Mouse (Mus musculus) stomach, embryonic 15.5 days (tissue): Measurements from ENCODE around the gene Mum1. TPM values are rescaled to one million over a fixed set of nuclear protein-coding genes. Genes with fewer than 3 reads are reported as not detected.

Source experiments
- ATAC-seq: fragments of 200-750 bp; cut with Nextera tagmentation; 2 replicates; pipeline ENCODE4 v1.8.0; 2017; ENCODE audit warnings: low read depth, moderate number of reproducible peaks, moderate TSS enrichment; ENCODE audit not compliant: insufficient read depth, low FRiP score
- H3K27ac ChIP-seq: fragments of 300-500 bp; sonication (generic); 2 replicates; pipeline ENCODE4 v1.5.1; 2015; ENCODE audit warnings: mild to moderate bottlenecking, inconsistent platforms
- H3K27me3 ChIP-seq: fragments of 300-500 bp; sonication (generic); replicated peaks from 2 replicates; pipeline ENCODE4 v1.6.1; 2015; ENCODE audit warnings: inconsistent platforms
- H3K36me3 ChIP-seq: fragments of 300-500 bp; sonication (generic); 2 replicates; pipeline ENCODE4 v1.6.1; 2015; ENCODE audit warnings: inconsistent platforms
- H3K4me1 ChIP-seq: fragments of 300-500 bp; sonication (generic); 2 replicates; pipeline ENCODE4 v1.6.1; 2015; ENCODE audit warnings: inconsistent platforms
- H3K4me2 ChIP-seq: fragments of 300-500 bp; sonication (generic); 2 replicates; pipeline ENCODE4 v1.6.1; 2015; ENCODE audit warnings: mild to moderate bottlenecking, inconsistent platforms
- H3K4me3 ChIP-seq: fragments of 300-500 bp; sonication (generic); replicated peaks from 2 replicates; pipeline ENCODE4 v1.5.1; 2015; ENCODE audit warnings: inconsistent platforms
- H3K9ac ChIP-seq: fragments of 300-500 bp; sonication (generic); 2 replicates; pipeline ENCODE4 v1.6.1; 2015; ENCODE audit warnings: inconsistent platforms
- H3K9me3 ChIP-seq: fragments of 300-500 bp; sonication (generic); 2 replicates; pipeline ENCODE4 v1.6.1; 2016; ENCODE audit warnings: inconsistent platforms
- WGBS: fragments of 180-500 bp; shearing (Covaris S2); methylation state at CpG from one replicate; pipeline ENCODE4 v1.1.7; 2015; 5-methylcytosine and 5-hydroxymethylcytosine counted together
- polyA plus RNA-seq: library from polyadenylated mRNA; unstranded; fragments of >200 nt; fragmentation: Nextera tagmentation; extraction: Ambion mirVana; gene quantifications from 2 replicates; pipeline ENCODE4 v1.2.1, GENCODE M21; 2015

Mum1 gene
- polyA plus RNA-seq, 1 experiment from 2014 or later = 66.5 TPM

DNA sequence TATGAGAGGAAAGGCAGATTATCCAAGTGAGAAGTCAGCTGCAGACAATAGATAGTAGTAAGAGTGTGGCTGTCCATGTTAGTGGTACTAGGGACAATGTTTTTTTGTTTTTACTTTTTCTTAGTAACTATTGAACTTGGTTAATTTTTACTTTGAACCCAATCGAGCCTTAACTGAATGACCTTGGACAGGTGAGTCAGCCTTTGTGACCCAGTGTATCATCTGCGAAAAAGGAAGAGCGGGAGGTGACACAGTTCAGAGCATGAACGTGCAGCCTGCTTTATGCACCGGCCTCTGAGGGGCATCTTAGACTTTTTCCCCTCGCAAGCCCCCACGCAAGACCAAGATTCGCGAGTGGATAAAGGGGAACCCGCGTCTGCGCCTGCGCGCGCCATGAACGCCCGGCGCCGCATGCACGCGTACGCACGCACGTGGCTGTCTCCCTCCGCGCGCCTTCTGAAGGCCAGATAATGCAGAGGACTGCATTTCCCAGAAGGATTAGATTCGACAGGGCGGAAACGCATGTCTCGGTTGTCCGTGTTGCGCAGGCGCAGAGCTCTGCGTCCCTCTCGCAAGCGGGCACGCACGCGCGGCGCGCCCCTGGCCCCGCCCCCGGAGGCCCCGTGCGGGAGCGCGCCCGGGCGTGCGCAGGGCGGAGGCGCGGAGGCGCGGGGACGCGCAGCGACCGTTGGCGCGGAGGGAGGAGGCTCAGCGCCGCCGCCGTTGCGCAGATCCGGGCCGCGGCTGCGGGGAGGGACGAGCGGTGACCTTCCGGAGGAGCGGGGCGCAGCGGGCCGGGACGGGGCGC, 38.3 kb downstream of the Mum1 start:
- no peaks in the 10 kb centered on the region for H3K9me3 ChIP-seq
- peak overlapping the region; percentile 100 for H3K9ac ChIP-seq
- peak overlapping the region; percentile 77 for H3K27ac ChIP-seq
- peaks cover 45% of the 10 kb centered on the region for H3K4me1 ChIP-seq
- 1% methylated on average over 76 of the region's 81 CpGs for WGBS
- H3K4me2 ChIP-seq = peak overlapping the region; percentile 77
- peak overlapping the region; percentile 93 for H3K4me3 ChIP-seq
- H3K27me3 ChIP-seq = no peaks in the 10 kb centered on the region
- peak; percentile 48 for ATAC-seq
- peaks cover 5% of the 10 kb centered on the region; the same call in 1 of the 2 replicates for H3K36me3 ChIP-seq

DNA sequence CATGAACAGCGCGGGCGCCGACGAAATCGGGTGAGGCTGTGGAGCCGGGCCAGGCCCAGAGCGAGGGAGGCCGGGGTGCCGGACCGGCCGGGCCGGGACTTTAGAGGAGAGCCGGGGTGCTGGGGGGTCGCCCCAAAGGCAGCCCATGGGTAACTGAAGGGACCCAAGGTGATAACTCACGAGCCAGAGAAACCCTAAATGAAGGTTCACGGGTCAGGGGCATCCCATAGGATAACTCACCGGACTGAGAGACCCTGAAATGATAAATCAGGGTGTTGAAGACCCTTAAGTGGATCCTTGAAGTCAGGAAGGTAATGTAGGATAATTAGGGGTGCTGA, 38.9 kb downstream of the Mum1 start:
- no peak for ATAC-seq
- Histone ChIP-seq H3K9me3 (no peaks in the 10 kb centered on the region), H3K27me3 (no peaks in the 10 kb centered on the region), H3K9ac (peak overlapping the region; percentile 100), H3K27ac (peak overlapping the region; percentile 77), H3K4me2 (peak overlapping the region; percentile 73), H3K4me1 (peaks cover 43% of the 10 kb centered on the region), H3K36me3 (peaks cover 5% of the 10 kb centered on the region; the same call in 1 of the 2 replicates), H3K4me3 (peak overlapping the region; percentile 93)
- under 1% methylated on average over 18 of the region's 18 CpGs for WGBS

GRCm38 (mm10) chr10:80270099-80270498, 43.9 kb downstream of the Mum1 start:
- peak overlapping the region; percentile 4; the same call in 1 of the 2 replicates for H3K27ac ChIP-seq
- peaks cover 59% of the 10 kb centered on the region for H3K4me1 ChIP-seq
- H3K36me3 ChIP-seq = peaks cover 13% of the 10 kb centered on the region; the same call in 1 of the 2 replicates
- ATAC-seq = no peak
- no peak overlapping the region for H3K9ac ChIP-seq
- H3K4me3 ChIP-seq = no peak overlapping the region
- H3K27me3 ChIP-seq = no peaks in the 10 kb centered on the region
- 83% methylated on average over 2 of the region's 2 CpGs for WGBS
- H3K9me3 ChIP-seq = no peaks in the 10 kb centered on the region
- no peak overlapping the region for H3K4me2 ChIP-seq

DNA sequence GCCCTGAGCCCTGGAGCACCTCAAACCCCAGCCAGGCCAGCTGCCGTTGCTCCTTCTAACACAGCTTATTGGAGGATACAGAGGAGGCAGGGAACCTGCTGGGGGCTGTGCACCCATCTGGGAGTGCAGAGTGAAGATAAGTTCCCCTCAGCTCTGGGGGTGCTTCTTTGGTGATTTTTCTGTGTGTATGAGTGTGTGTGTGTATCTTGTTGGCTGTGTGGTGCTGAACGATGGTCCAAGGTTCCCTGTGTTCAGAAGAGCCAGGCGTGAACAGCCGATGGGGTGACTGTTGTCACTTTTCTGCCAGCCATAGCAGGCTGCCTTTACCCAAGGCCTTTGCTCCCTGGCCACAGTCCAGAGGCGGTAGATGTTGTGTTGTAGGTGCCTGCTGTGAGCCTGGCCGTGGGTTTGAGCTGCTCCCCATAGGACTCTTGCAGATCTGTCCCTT, 44.5 kb downstream of the Mum1 start:
- peaks cover 56% of the 10 kb centered on the region for H3K4me1 ChIP-seq
- H3K27me3 ChIP-seq = no peaks in the 10 kb centered on the region
- H3K36me3 ChIP-seq = peaks cover 13% of the 10 kb centered on the region; the same call in 1 of the 2 replicates
- peak; percentile 36; the same call in 1 of the 2 replicates for ATAC-seq
- no peak overlapping the region for H3K4me3 ChIP-seq
- no peak overlapping the region for H3K9ac ChIP-seq
- H3K4me2 ChIP-seq = no peak overlapping the region; the same call in 1 of the 2 replicates
- H3K27ac ChIP-seq = peak overlapping the region; percentile 4; the same call in 1 of the 2 replicates
- H3K9me3 ChIP-seq = no peaks in the 10 kb centered on the region
- 62% methylated on average over 6 of the region's 6 CpGs for WGBS

- Histone ChIP-seq H3K4me1 (peaks cover 52% of the 10 kb centered on the region), H3K9ac (no peak overlapping the region)
Observed at GRCm38 (mm10) chr10:80271186-80271843, 45.1 kb downstream of the Mum1 start.

GRCm38 (mm10) chr10:80271870-80272585, 45.8 kb downstream of the Mum1 start:
- Histone ChIP-seq H3K27me3 (no peaks in the 10 kb centered on the region), H3K36me3 (peaks cover 17% of the 10 kb centered on the region), H3K27ac (peak overlapping the region; percentile 27; the same call in 1 of the 2 replicates), H3K4me2 (no peak overlapping the region), H3K9ac (no peak overlapping the region), H3K4me3 (no peak overlapping the region), H3K4me1 (peaks cover 47% of the 10 kb centered on the region), H3K9me3 (no peaks in the 10 kb centered on the region)
- no peak for ATAC-seq
- 89% methylated on average over 8 of the region's 8 CpGs for WGBS

More at GRCm38 (mm10) chr10:80271186-80271843, 45.1 kb downstream of the Mum1 start:
- Histone ChIP-seq H3K27ac (0 out of 2 replicates have a peak overlapping the region, but pooled peaks have one; percentile 27), H3K36me3 (peaks cover 13% of the 10 kb centered on the region; the same call in 1 of the 2 replicates), H3K9me3 (no peaks in the 10 kb centered on the region), H3K27me3 (no peaks in the 10 kb centered on the region), H3K4me3 (no peak overlapping the region), H3K4me2 (peak overlapping the region; percentile 16; the same call in 1 of the 2 replicates)
- 81% methylated on average over 5 of the region's 5 CpGs for WGBS
- ATAC-seq = no peak

- no peak overlapping the region for H3K27ac ChIP-seq
- 86% methylated on average over 3 of the region's 3 CpGs for WGBS
- H3K4me1 ChIP-seq = peaks cover 31% of the 10 kb centered on the region
- H3K36me3 ChIP-seq = peaks cover 30% of the 10 kb centered on the region
- no peak overlapping the region for H3K4me2 ChIP-seq
- H3K27me3 ChIP-seq = no peaks in the 10 kb centered on the region
- no peaks in the 10 kb centered on the region for H3K9me3 ChIP-seq
- no peak overlapping the region for H3K9ac ChIP-seq
- no peak for ATAC-seq
- H3K4me3 ChIP-seq = no peak overlapping the region
Observed at GRCm38 (mm10) chr10:80273847-80274246, 47.6 kb downstream of the Mum1 start.

DNA sequence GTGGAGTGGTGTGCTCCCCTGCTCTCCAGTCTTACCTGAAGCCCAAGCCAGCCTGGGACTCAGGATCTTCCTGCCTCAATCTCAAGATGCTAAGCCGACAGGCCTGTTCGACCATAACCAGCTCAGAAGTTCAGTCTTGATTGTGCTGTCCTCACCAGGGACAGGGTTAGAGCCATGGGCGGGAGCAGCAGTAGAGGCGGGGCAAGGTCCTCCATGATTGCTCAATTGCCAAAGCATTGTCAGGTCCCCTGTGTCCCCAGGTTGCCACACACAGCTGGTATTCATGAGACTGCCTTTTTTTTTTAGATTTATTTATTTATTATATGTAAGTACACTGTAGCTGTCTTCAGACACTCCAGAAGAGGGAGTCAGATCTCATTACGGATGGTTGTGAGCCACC, 50.0 kb downstream of the Mum1 start:
- no peaks in the 10 kb centered on the region for H3K27me3 ChIP-seq
- H3K36me3 ChIP-seq = peaks cover 51% of the 10 kb centered on the region
- H3K4me1 ChIP-seq = peaks cover 13% of the 10 kb centered on the region
- H3K9me3 ChIP-seq = no peaks in the 10 kb centered on the region
- H3K4me3 ChIP-seq = no peak overlapping the region
- WGBS = 77% methylated on average over 5 of the region's 5 CpGs
- H3K4me2 ChIP-seq = no peak overlapping the region
- no peak overlapping the region for H3K9ac ChIP-seq
- no peak overlapping the region for H3K27ac ChIP-seq
- no peak for ATAC-seq

DNA sequence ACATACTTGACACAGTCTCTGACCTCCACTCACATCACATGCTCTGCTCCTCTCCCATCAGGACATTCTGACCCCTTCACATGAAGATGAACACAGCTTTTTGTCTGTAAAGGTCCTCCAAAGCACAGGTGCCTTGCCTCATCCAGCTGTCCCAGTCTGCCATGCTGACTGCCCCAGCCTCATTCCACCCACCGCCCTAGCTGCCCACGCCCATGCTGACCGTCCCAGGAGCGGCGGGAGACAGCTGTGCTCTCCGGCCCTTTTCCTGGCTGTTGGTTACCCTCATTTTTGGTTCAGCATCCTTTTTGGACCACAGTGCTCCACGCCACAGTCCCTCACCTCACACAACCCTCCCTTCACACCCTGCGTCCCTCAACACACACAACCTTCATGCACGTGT, 52.2 kb downstream of the Mum1 start:
- Histone ChIP-seq H3K27ac (no peak overlapping the region), H3K27me3 (no peaks in the 10 kb centered on the region), H3K4me3 (no peak overlapping the region), H3K4me1 (peaks cover 10% of the 10 kb centered on the region; the same call in 1 of the 2 replicates), H3K9me3 (no peaks in the 10 kb centered on the region), H3K9ac (no peak overlapping the region), H3K4me2 (no peak overlapping the region), H3K36me3 (peaks cover 65% of the 10 kb centered on the region)
- no peak for ATAC-seq
- 91% methylated on average over 9 of the region's 9 CpGs for WGBS

GRCm38 (mm10) chr10:80279273-80279672, 53.0 kb downstream of the Mum1 start:
- no peak overlapping the region for H3K4me2 ChIP-seq
- no peak overlapping the region for H3K9ac ChIP-seq
- no peak overlapping the region for H3K27ac ChIP-seq
- no peak overlapping the region for H3K4me3 ChIP-seq
- WGBS = 93% methylated on average over 12 of the region's 12 CpGs
- no peak for ATAC-seq
- peaks cover 13% of the 10 kb centered on the region; the same call in 1 of the 2 replicates for H3K4me1 ChIP-seq
- H3K27me3 ChIP-seq = no peaks in the 10 kb centered on the region
- H3K36me3 ChIP-seq = peaks cover 67% of the 10 kb centered on the region
- no peaks in the 10 kb centered on the region for H3K9me3 ChIP-seq

- Histone ChIP-seq H3K4me3 (no peak overlapping the region), H3K4me2 (no peak overlapping the region), H3K36me3 (peaks cover 82% of the 10 kb centered on the region), H3K9ac (no peak overlapping the region), H3K9me3 (no peaks in the 10 kb centered on the region), H3K27me3 (no peaks in the 10 kb centered on the region), H3K4me1 (peaks cover 18% of the 10 kb centered on the region; the same call in 1 of the 2 replicates), H3K27ac (0 out of 2 replicates have a peak overlapping the region, but pooled peaks have one; percentile 63)
- no peak for ATAC-seq
- WGBS = 71% methylated on average over 7 of the region's 7 CpGs
Observed at GRCm38 (mm10) chr10:80281304-80281703, 55.1 kb downstream of the Mum1 start.
